Mouse (Mus musculus) ES-Bruce4 (cell line): ENCODE results near the gene Stk32c.

Source experiments
- CTCF ChIP-seq: IDR thresholded peaks from one replicate; pipeline ENCODE4 v1.8.1; 2011; ENCODE audit warnings: low read depth, low read length
- EP300 ChIP-seq: IDR thresholded peaks from 2 replicates; pipeline ENCODE4 v1.6.1; 2011; ENCODE audit warnings: low read depth, low read length; ENCODE audit not compliant: insufficient read depth
- POLR2A ChIP-seq: IDR thresholded peaks from one replicate; pipeline ENCODE4 v1.8.1; 2011; ENCODE audit warnings: low read length; ENCODE audit not compliant: insufficient read depth

DNA sequence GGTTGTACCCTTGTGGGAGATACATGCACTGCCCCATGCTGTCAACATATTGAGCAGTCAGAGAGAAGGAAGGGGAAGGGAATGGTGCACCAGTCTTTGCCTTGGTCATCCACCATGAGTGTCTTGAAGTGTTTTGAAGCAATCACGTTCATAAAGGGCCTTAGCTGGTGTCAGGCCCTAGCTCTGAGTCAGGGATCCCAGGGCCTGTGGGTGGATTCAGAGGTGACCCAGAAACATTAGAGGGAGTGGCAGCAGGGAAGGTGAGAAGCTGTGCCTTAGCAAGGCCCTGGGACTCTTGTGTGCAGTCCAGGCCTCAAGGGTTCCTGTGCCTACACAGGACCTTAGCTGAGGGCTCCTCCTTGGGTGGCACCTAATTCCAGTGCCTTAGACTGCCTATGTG is 11.0 kb upstream of the Stk32c start:
- TF ChIP-seq CTCF (no peak), EP300 (no peak), POLR2A (no peak)
